Mouse (Mus musculus) spleen, postnatal 10 days (tissue): ENCODE results near the gene Lair1.
"Not testable (repeated sequence)": the region's sequence is repeated elsewhere in the genome, so short reads cannot be mapped to it uniquely, and the experiment has no call there.

Source experiments
- DNase-seq, 2 experiments: peaks; one replicate each; pipeline ENCODE4 v3.0.0; 2021 to 2022; ENCODE audit warnings: low spot score in 2 of 2

Gene Lair1

GRCm38 (mm10) chr7:4063013-4063412 lies at the start of gene Lair1:
Gene Lair1 (minus strand): TSS chr7:4063204.
- peak in 1 of 2 experiments; percentile 24 for DNase-seq

GRCm38 (mm10) chr7:4111766-4112165 lies 48.8 kb upstream of the Lair1 start:
- DNase-seq, result no peak

- no peak for DNase-seq
Measured at GRCm38 (mm10) chr7:4103411-4103810, 40.4 kb upstream of the Lair1 start.

GRCm38 (mm10) chr7:4101144-4101543 lies 38.1 kb upstream of the Lair1 start:
- DNase-seq, result no peak

- DNase-seq, result no peak
Measured at GRCm38 (mm10) chr7:4098832-4099231, 35.8 kb upstream of the Lair1 start.

- DNase-seq, result no peak
Measured at GRCm38 (mm10) chr7:4098301-4098700, 35.3 kb upstream of the Lair1 start.

- DNase-seq, result peak; percentile 9 to 54
Measured at GRCm38 (mm10) chr7:4091170-4091569, 28.2 kb upstream of the Lair1 start.

- DNase-seq, result no peak
Measured at GRCm38 (mm10) chr7:4088679-4089078, 25.7 kb upstream of the Lair1 start.

GRCm38 (mm10) chr7:4087896-4088480 lies 25.0 kb upstream of the Lair1 start:
- no peak for DNase-seq

- DNase-seq, result peak in 1 of 2 experiments; percentile 25
Measured at GRCm38 (mm10) chr7:4087238-4087895, 24.4 kb upstream of the Lair1 start.

- no peak for DNase-seq
Measured at GRCm38 (mm10) chr7:4085562-4085961, 22.6 kb upstream of the Lair1 start.

GRCm38 (mm10) chr7:4084161-4084560 lies 21.2 kb upstream of the Lair1 start:
- DNase-seq, result no peak

GRCm38 (mm10) chr7:4082804-4083203 lies 19.8 kb upstream of the Lair1 start:
- DNase-seq, result peak in 1 of 2 experiments; percentile 47

GRCm38 (mm10) chr7:4081706-4082105 lies 18.7 kb upstream of the Lair1 start:
- DNase-seq, result no peak

GRCm38 (mm10) chr7:4080552-4080951 lies 17.5 kb upstream of the Lair1 start:
- DNase-seq, result no peak

- no peak for DNase-seq
Measured at GRCm38 (mm10) chr7:4079511-4079910, 16.5 kb upstream of the Lair1 start.

- DNase-seq, result no peak
Measured at GRCm38 (mm10) chr7:4073144-4073543, 10.1 kb upstream of the Lair1 start.

- no peak for DNase-seq
Measured at GRCm38 (mm10) chr7:4071066-4071465, 8.1 kb upstream of the Lair1 start.

- DNase-seq, result no peak
Measured at GRCm38 (mm10) chr7:4063714-4064425, 866 bp upstream of the Lair1 start.

GRCm38 (mm10) chr7:4060602-4061188 lies 2.3 kb downstream of the Lair1 start:
- peak in 1 of 2 experiments; percentile 25 for DNase-seq

- DNase-seq, result peak in 1 of 2 experiments; percentile 42
Measured at GRCm38 (mm10) chr7:4026794-4027421, 36.1 kb downstream of the Lair1 start.

- DNase-seq, result not testable (repeated sequence)
Measured at GRCm38 (mm10) chr7:4004636-4005035, 58.4 kb downstream of the Lair1 start.
